Mouse (Mus musculus) brain, embryonic 14.5 days (tissue): ENCODE results near the gene Tagln2.

Experiments used
- CTCF ChIP-seq: fragments of 200-500 bp; IDR thresholded peaks from 2 replicates; pipeline ENCODE4 v1.5.1; 2012; ENCODE audit warnings: inconsistent platforms, mild to moderate bottlenecking, moderate library complexity, borderline replicate concordance; ENCODE audit not compliant: insufficient read depth, insufficient read length; ENCODE audit errors: extremely low read depth
- POLR2A ChIP-seq: fragments of 200-500 bp; IDR thresholded peaks from 2 replicates; pipeline ENCODE4 v1.6.1; 2012; ENCODE audit warnings: mild to moderate bottlenecking, inconsistent platforms, borderline replicate concordance; ENCODE audit not compliant: poor library complexity, insufficient read depth, insufficient read length, severe bottlenecking; ENCODE audit errors: extremely low read depth

DNA sequence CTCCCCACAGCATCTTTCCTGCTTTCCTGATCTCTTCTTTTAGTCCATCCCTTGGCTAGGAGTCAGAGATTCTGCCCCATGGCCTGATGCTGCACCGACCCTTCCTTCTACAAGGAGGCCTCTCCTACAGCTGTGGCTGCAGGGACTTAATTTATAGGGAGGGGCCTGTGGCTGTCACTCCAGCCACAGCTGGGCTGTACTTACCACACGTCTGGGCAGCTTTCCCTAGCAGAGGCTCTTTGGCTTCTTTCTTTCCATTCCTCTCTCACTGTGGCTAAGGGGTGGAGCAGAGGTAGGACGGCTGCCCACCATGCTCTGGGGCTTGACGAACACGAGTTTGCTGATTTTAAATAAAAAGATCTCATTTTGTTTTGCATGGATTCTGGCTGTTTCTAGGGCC, 7.2 kb downstream of the Tagln2 start:
- TF ChIP-seq CTCF (no peak), POLR2A (no peak)
